Mouse (Mus musculus) CH12F3 (cell line): ENCODE measurements around the gene Clptm1l.

Source experiments
- in situ Hi-C: fragments of 300-500 bp; cut with MboI; formaldehyde crosslinking; loops from 2 replicates; pipeline ENCODE4 v1.14.3; 2020; ENCODE audit warnings: low sequenced_read_pairs

Clptm1l gene

DNA sequence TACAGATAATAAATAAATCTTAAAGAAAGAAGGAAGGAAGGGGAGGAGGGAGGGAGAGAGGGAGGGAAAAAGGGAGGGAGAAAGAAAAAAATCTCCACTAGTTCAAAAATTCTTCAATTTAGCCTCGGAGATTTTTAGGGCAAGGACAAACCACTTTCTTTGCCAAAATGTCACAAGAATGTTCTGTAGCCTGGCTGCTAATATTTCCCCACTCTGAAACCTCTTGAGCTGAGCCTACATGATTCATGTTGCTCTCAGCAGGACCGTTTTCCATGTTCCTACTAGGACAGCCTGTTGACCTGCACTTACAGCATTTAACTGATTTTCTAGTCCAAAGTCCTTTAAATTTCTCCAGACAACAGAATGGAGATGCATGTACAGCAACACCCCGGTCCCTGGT, 51.2 kb downstream of the Clptm1l start:
- in situ Hi-C loops, result no loop called here

DNA sequence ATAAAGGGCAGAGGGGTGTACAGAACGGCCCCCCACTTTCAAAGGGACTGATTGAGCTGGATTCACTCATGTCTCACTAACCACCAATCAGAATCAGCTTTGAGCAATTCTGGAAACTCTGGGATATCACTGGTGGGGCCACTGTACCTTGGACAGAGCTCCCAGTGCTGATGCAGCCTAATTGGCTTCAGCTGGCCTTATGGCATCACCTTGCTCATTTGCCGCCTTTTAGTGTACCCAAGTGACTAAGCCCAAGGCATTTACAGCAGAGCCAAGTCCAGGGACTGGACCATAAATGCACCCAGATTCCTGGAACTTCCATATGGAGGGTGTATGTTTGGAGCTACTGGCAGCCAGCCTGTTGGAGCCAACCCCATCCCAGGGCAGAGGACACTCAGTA, 55.1 kb downstream of the Clptm1l start:
- in situ Hi-C loops, result no loop called here

DNA sequence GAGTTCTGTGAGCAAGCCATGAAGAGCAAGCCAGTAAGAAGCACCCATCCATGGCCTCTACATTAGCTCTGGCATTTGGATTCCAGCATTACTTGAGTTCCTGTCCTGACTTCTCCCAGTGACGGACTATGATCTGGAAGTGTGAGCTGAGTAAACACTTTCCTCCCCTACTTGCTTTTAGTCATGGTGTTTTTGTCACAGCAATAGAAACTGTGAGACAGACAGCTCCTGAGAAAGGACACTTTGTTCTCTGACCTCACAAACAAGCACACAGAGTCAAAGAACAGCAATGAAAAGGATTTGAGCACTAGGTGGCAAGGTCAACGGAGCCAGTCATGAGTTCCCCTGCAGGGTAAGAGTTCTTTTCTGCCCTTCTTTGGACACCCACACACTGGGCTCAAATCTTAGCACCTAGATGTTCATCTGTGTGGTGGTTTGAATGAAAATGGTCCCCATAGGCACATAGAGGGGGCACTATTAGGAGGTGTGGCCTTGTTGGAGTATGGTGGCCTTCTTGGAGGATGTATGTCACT, 56.4 kb downstream of the Clptm1l start:
- in situ Hi-C loops, result no loop called here
